Mouse (Mus musculus) heart, adult 2 months (tissue): ENCODE results near the gene Ttc7.

Experiments
- CTCF ChIP-seq: fragments of 200-600 bp; IDR thresholded peaks from 2 replicates; pipeline ENCODE4 v1.8.1; 2022; ENCODE audit warnings: antibody characterized with exemption, mild to moderate bottlenecking, moderate library complexity
- POLR2A ChIP-seq: fragments of 200-500 bp; IDR thresholded peaks from 2 replicates; pipeline ENCODE4 v1.6.1; 2011; ENCODE audit warnings: mild to moderate bottlenecking, low read depth, low read length, control low read depth; ENCODE audit not compliant: insufficient read depth

DNA sequence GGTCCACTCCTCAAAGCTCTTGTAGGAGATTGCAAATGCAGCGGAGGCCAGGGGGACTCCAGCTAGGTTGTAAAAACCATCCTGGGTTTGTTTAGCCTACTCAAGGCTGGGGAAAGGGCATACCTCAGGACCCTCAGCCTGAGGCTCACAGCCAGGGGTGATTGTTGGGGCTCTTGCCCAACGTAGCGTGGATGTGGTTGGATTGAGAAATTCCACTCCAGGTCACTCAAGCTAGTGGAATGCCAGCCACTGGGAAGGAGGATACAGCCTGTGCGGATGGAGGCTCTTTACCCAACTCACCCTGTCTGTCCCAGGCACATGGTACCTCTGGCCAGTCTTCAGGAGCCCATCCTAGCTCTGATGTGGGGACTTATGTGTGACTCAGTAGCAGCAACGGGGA, 73.6 kb downstream of the Ttc7 start:
- TF ChIP-seq CTCF (no peak), POLR2A (no peak)
